13 mouse cellular contexts compared by ENCODE assay signal in genomic region chr1:177643662-177644061, GRCm38 (mm10).
DNase-seq lines count a peak whose midpoint lies in the region; ATAC-seq and TF ChIP-seq lines count a peak whose summit lies in the region.
"Had no signal": no experiment of that assay in that cellular context is flagged by ENCODE, and none has a peak within 500 bp of the region (broad histone marks: within the 10 kb centered on the region; RNA-seq: fewer than 3 reads in every experiment).

No protein-coding gene starts in this region.

- H3K4me1 ChIP-seq in midbrain, postnatal 0 days (ENCODE audit: insufficient read depth, low read length) = no peaks in the 10 kb centered on the region
- peaks cover 11% of the 10 kb centered on the region for H3K4me1 ChIP-seq in midbrain, embryonic 16.5 days (ENCODE audit: control insufficient read depth, insufficient read depth, low read length)
- no peaks in the 10 kb centered on the region; the same call in 1 of the 2 replicates for H3K4me1 ChIP-seq in stomach, postnatal 0 days (replicated peaks; ENCODE audit: control insufficient read depth, insufficient read depth)

- no peak overlapping the region for H3K4me3 ChIP-seq in midbrain, postnatal 0 days (ENCODE audit: low read depth, low read length)
- no peak overlapping the region for H3K4me3 ChIP-seq in midbrain, embryonic 16.5 days (ENCODE audit: low read depth, low read length)
- no peak overlapping the region for H3K4me3 ChIP-seq in stomach, postnatal 0 days (ENCODE audit: low read depth, low read length)

- ATAC-seq in midbrain, postnatal 0 days (ENCODE audit: low FRiP score) = no peak
- no peak for ATAC-seq in midbrain, embryonic 16.5 days
- ATAC-seq in stomach, postnatal 0 days (ENCODE audit: low FRiP score, low TSS enrichment) = no peak
- ATAC-seq: forebrain, embryonic 16.5 days had no signal

- no peak for TF ChIP-seq CTCF in midbrain, postnatal 0 days (IDR thresholded peaks at IDR 0.05)
- TF ChIP-seq CTCF in stomach, postnatal 0 days (IDR thresholded peaks at IDR 0.05; ENCODE audit: low read depth) = no peak

- TF ChIP-seq EP300 in stomach, postnatal 0 days (optimal IDR thresholded peaks at IDR 0.05) = no peak

- WGBS in midbrain, postnatal 0 days = 87% methylated on average over 3 of the region's 3 CpGs
- WGBS in midbrain, embryonic 16.5 days = 86% methylated on average over 3 of the region's 3 CpGs
- WGBS in stomach, postnatal 0 days = 76% methylated on average over 3 of the region's 3 CpGs

- H3K4me2 ChIP-seq in midbrain, postnatal 0 days (ENCODE audit: low read depth, low read length, poor library complexity, severe bottlenecking) = no peak overlapping the region
- no peak overlapping the region for H3K4me2 ChIP-seq in midbrain, embryonic 16.5 days (ENCODE audit: low read length)
- H3K4me2 ChIP-seq in stomach, postnatal 0 days (replicated peaks; ENCODE audit: low read depth) = no peak overlapping the region

- peak; percentile 61 for DNase-seq in heart, adult 11 months
- DNase-seq in heart, adult 8-10 months (ENCODE audit: low spot score) = no peak
- peak; percentile 60 for DNase-seq in midbrain, postnatal 0 days (ENCODE audit: low spot score)
- DNase-seq in cerebellum, postnatal 25 days = peak; percentile 74 to 81
- DNase-seq in stomach, postnatal 0 days (ENCODE audit: low spot score) = no peak
- DNase-seq in adrenal gland, adult 18-20 months (ENCODE audit: low spot score in 2 of 2) = no peak
- DNase-seq in left cerebral cortex, postnatal 14 days (ENCODE audit: low spot score in 2 of 2) = no peak
- DNase-seq: heart, postnatal 14 days; layer of hippocampus, adult 9-11 months had no signal

- H3K9me3 ChIP-seq in midbrain, postnatal 0 days (ENCODE audit: low read length) = no peaks in the 10 kb centered on the region
- H3K9me3 ChIP-seq in midbrain, embryonic 16.5 days (replicated peaks; ENCODE audit: control insufficient read depth, low read length, poor library complexity, severe bottlenecking) = no peaks in the 10 kb centered on the region
- H3K9me3 ChIP-seq in stomach, postnatal 0 days (ENCODE audit: control insufficient read depth, low read length) = no peaks in the 10 kb centered on the region

- intact Hi-C loops in left cerebral cortex, postnatal 14 days (cut with DNase I) = no loop called here

- H3K27ac ChIP-seq in midbrain, postnatal 0 days (ENCODE audit: low read depth, low read length) = no peak overlapping the region
- no peak overlapping the region for H3K27ac ChIP-seq in midbrain, embryonic 16.5 days (ENCODE audit: low read length)
- H3K27ac ChIP-seq in stomach, postnatal 0 days (replicated peaks) = peak overlapping the region; percentile 0; the same call in 1 of the 2 replicates
- H3K27ac ChIP-seq: macrophage had no signal

- H3K36me3 ChIP-seq in midbrain, postnatal 0 days (ENCODE audit: insufficient read depth, low read length) = no peaks in the 10 kb centered on the region
- no peaks in the 10 kb centered on the region for H3K36me3 ChIP-seq in midbrain, embryonic 16.5 days (ENCODE audit: control insufficient read depth, insufficient read depth, low read length)
- no peaks in the 10 kb centered on the region for H3K36me3 ChIP-seq in stomach, postnatal 0 days (ENCODE audit: control insufficient read depth, insufficient read depth, low read length)
- H3K36me3 ChIP-seq: G1E had no signal

- no peaks in the 10 kb centered on the region for H3K27me3 ChIP-seq in midbrain, postnatal 0 days (ENCODE audit: insufficient read depth, low read length)
- no peaks in the 10 kb centered on the region for H3K27me3 ChIP-seq in midbrain, embryonic 16.5 days (ENCODE audit: control insufficient read depth, insufficient read depth, low read depth, low read length)
- no peaks in the 10 kb centered on the region for H3K27me3 ChIP-seq in stomach, postnatal 0 days (ENCODE audit: control insufficient read depth, insufficient read depth, low read length)

- H3K9ac ChIP-seq in midbrain, postnatal 0 days (replicated peaks; ENCODE audit: low read length, poor library complexity, severe bottlenecking) = no peak overlapping the region
- H3K9ac ChIP-seq in midbrain, embryonic 16.5 days (ENCODE audit: low read depth, low read length) = no peak overlapping the region
- H3K9ac ChIP-seq in stomach, postnatal 0 days (ENCODE audit: low read length) = no peak overlapping the region

Comparison
In these comparisons a context has a peak if more than half of its experiments do, and no peak if none do; other contexts are left out.
1. DNase-seq: peak in heart, adult 11 months (single experiment), midbrain, postnatal 0 days (single experiment) and cerebellum, postnatal 25 days (2 of 2); none in heart, adult 8-10 months (single experiment), stomach, postnatal 0 days (single experiment), adrenal gland, adult 18-20 months (0 of 2) and left cerebral cortex, postnatal 14 days (0 of 2).